Mouse (Mus musculus) liver, adult (tissue): ENCODE data around the gene Hunk.

Source experiments
- GATA4 ChIP-seq: IDR thresholded peaks from 2 replicates; pipeline ENCODE4 v1.6.1; 2014; ENCODE audit warnings: mild to moderate bottlenecking, low read length; ENCODE audit not compliant: insufficient replicate concordance

Gene Hunk

DNA sequence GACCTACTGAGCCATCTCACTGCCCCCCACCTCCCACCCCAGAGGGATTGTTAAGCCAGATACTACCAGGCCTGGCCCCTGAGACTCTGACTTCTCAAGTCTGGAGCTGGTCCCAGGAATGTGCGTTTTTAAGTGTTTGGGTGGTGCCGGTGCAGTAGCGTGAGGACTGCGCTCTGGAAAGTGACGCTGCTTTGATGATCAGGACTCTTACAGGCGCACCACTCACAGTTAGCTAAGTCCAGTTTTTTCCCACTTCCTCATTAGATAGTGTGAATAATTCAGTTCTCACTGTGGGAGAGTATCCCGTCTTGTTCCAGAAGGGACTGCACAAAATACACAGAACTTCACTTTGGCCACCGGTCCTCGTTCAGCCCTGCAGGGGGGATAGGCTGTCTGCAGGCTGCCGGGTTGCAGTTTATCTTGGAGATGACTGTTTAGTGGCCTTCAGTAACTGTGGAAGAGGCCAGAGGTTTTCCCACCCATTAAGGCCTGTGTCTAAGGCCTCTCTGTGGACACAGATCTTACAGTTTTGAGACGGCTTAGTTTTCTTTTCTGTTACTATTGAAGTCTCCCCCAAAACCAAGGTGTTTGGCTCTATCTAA, 75.6 kb downstream of the Hunk start:
- TF ChIP-seq GATA4 = no peak

DNA sequence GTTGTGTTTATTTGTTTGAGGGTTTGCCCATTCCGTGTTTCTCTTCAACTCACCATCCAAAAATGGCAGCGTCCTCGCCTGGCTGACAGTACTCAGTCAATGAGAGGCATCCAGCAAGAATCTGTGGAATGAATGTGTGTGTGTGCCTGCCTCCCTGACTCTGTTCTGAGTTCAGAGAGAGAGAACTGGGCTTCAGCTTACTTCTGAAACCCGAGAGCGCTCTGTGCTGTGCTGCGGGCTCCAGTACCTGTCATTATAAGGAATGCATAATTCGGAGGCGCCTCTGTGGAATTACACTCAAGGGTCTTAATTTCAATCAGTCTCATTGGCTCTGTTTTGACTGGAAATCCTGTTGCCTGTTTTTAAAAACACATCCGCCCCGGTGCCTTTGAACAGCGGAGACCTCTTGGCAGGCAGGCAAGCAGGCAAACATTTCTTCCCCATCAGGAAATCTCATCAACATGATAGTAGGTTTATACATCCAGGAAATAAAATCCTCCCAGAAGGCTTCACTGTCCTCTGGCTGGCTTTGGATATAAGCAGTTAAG, 77.0 kb downstream of the Hunk start:
- no peak for TF ChIP-seq GATA4

DNA sequence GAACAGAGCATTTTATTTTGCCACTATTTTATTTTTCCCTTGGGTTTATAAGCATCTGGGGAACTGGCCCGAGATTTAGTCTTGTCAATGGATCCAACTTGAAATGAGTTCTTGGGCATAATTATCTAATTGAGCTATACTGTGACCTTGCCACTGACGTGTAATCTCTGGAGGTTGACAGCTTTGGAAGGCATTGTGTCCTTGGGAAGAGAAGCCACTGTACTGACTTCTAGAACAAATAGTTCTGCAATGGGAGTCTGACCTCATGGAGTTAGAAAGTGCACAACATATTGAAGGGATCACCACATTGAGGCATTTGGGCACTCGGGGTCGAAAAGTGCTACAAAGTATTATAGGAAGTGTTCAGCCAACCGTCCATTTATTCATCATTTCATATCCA, 79.3 kb downstream of the Hunk start:
- TF ChIP-seq GATA4 = no peak

DNA sequence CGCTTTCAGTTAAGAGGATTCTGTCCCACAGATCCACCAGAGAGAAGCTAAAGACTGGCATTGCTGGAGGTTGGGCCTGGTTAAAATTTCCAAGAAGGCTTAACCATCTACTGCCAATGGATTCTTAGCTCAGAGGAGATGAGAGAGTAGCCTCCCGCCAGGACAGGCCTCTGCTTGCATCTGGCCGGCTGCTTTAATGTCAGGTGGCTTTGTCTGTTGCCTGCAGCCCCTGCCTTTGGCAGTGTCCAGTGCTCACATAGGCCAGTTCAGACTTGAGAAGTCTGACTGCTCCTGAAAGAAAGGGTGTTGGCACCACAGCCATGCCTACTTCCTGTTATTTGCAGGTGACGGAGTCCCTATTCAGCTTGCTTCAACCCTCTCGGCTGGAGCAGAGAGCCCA, 82.5 kb downstream of the Hunk start:
- no peak for TF ChIP-seq GATA4

DNA sequence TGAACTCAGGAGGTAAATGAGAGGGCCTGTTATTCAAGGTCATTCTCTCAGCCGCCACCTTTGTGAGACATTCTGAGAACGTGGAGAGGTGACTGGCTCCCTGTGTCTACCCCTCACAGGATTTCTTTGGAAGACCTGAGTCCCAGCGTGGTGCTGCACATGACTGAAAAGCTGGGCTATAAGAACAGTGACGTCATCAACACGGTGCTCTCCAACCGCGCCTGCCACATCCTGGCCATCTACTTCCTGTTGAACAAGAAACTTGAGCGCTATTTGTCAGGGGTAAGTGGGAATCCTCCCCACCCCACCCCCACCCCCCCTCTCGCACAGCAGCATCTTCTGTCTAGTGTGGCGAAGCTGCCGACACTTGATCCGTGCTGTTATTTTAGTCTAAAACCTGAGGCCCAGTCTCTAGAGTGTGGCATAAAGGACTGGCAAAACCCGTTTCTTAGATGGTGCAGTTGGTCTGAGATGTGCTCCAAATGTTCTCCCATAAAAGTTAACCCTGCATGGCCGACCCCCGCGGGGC, 90.0 kb downstream of the Hunk start:
- no peak for TF ChIP-seq GATA4

DNA sequence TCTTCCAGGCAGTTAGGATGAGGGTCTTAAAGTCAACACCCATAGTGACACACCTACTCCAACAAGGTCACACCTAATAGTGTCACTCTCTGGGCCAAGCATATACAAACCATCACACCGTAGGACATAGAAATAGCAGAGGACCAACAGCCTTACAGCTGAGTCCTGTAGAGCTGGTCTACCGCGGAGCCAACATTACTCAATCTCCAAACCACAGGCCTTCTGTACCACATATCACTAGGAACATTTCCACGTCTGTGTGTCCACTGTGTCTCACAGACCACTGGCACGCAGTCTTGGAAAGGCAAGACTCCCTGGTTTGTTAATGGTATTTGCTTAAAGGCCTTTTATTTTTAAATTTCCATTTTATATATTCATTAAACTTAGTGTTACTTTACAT, 95.8 kb downstream of the Hunk start:
- TF ChIP-seq GATA4 = no peak

DNA sequence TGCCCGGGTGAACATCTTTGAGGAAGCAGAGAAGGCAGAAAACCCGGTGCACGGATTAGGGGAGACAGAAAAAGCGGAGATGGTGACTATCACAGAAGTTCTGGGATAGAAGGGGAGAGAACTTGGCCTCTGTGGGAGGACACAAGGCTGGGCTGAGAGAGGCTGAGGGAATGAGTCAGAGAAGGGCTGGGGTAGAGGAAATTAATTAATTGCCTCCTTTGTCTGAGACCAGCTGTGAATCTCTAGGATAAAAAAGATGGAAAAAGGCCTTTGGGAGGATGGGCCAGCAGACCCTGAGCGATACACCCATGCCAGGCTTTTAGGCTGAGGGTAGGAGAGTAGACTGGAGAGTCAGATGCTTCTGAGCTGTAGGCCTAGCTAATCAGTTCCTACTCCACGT, 97.5 kb downstream of the Hunk start:
- TF ChIP-seq GATA4 = no peak

DNA sequence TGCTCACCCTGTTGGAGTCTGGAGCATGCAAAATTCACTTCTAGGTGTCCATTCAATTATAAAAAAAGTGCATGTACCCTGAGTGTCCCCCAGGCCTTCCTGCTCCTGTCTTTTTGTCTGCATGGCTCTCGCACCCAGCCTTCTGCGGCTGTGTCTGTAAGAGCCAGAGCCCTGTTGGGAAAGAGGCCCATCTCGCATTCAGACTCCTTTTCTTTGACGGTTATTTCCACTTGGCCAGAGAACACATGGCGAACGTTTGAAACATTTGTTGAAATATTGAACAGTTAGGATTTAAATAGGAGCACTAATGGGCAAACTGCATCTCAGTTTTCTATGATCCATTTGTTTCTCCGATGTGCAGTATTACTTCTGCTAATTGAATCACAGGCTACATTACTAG, 99.3 kb downstream of the Hunk start:
- TF ChIP-seq GATA4 = no peak

DNA sequence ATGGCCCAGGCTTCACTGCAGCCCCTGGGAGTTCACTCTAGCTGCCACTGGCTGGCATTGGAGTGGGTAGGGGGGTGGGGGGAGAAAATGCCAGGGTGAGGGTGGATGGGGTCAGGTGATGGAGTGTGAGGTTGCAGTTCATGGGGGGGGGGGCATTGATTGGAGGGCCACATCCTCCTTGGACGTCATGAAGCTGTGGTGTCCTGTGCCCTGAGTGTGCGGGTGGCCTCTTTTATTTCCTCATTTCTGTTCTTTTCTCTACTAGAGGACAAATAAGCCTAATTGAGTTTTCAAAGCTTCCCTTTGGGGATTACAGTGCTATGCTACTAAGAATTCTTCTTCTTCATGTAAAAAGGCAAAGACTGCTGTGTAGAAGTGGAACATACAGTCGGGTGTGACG, 99.8 kb downstream of the Hunk start:
- no peak for TF ChIP-seq GATA4

DNA sequence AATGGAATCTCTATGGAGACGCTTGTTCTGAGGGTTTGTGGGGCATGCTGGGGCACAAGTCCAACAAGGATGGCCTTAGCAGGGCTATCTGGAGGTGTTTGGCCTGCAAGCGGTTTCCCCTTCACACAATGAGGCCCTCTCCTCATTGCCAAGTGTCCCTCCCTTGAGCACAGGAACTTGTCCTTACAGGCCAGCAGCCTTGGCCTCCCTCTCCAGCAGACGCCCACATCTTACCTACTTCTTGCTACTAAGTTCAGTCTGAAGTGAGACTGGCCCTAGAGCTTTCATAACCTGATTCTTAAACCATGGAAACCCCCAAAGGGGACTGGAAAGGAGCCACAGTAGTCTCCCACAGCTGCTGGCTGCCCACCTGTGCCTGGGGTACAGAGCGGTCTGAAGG, 104.3 kb downstream of the Hunk start:
- TF ChIP-seq GATA4 = no peak

DNA sequence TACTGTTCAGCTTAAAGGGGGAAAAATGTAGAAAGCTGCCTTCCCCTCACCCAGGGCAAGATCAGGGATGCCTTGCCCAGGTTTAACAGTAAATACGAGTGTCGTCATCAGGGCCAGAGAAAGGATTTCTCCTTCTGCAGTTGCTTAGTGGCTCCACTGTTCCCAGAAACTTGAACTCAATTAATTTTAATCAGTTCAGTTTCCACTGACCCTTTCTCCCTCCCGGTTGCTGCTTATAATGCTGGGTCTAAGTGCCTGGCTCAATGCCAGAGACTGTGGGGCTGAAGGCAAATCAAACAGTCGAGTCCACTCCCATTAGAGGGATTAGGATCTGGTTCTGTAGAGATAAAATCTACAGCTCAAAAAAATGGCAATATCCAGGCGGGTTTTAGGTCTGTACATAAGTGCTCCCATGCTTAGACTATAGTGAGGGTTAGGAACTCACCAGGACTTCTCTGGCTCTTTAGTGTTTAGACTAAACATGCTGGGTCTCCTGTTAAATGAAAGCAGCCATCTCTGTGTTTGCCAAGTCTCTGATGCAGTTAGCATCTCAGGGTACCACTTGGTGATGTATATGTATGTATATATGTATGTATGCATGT, 106.2 kb downstream of the Hunk start:
- TF ChIP-seq GATA4 = no peak

DNA sequence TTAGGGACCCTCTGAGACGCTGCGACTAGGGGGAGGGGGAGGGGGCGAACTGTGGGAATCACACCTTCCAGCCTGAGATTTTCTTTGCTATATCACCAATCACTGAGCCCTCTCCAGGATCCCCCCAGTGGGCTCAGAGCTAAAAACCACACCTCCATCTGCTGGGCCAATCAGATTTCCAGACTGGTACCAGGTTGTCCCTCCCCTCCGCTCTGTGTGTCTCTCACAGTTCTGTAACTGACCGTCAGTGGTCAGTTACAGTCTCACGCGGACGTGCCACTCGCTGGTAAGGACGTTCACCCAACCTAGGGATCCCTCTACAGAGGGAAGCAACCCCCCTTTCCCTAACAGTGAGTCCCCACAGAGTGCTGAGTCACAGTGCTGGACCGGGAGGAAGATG, 111.1 kb downstream of the Hunk start:
- no peak for TF ChIP-seq GATA4

DNA sequence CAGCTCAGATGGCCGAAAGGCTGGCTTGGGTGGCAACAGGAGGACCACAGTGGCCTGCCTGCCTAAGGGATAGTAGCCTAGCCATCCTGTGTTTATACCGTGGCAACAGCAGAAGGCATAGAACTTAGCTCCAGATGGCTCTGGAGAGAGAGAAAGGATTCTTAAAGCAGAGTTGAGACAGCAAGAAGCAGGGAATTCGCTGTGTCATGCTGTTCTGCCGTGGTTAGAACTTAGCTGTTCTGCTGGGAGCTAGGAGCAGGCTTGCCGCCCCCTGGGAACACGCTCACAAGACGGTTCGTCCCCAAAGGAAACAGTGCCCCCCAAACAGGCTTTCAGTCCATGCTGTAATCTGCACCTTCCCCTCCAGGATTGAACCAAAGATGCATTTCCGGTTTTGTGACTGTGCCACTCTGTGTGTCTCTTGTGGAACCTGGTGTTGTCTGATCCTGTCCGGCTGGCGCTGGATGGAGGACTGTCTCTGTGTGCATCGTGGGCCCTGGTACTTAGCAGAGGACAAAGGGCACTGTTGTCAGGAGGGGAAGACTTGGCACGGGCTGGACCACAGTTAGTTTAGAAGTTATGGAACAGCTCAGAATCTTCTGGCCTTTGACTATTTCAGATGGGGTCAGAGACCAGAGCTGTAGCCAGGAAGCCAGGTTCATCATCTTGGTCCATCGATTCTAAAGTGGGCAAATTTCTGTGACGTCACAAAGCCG, 112.1 kb downstream of the Hunk start:
- no peak for TF ChIP-seq GATA4

DNA sequence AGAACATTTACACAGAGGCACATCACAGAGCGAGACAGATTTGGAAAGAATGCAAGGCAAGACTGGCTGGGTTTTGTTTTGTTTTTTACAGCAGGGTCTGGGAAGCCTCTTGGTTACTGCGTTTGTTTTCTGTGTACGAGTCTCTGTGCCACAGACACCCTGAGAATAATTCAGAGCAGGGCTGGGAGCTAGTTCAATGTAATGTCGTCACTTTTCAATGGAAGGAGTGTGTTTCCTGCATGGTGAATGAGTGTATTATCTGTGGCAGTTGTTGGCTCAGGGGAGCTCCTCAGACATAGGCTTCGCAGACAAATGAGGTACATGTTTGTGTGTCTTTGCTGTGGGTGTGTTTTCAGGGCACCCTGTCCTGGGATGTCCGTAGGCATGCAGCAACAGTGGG, 115.0 kb downstream of the Hunk start:
- TF ChIP-seq GATA4 = no peak

DNA sequence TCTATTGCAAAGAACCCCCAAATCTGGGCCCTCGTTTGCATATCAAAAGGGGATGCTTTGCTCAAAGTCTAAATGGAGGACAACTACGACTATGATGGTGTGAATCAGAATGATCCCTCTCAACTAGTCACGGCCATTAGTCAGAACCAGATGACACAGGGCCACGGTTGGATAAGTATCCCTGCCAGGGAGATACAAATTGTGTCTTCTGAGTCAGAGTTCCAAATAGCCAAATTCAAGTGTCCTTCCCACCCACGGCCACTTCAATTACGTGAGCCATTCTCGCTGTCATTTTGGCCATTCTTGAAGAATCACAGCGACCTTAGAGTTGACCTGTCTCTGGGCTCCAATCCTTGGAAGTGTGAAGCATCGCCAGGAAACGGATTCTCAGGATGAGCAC, 119.4 kb downstream of the Hunk start:
- TF ChIP-seq GATA4 = no peak

DNA sequence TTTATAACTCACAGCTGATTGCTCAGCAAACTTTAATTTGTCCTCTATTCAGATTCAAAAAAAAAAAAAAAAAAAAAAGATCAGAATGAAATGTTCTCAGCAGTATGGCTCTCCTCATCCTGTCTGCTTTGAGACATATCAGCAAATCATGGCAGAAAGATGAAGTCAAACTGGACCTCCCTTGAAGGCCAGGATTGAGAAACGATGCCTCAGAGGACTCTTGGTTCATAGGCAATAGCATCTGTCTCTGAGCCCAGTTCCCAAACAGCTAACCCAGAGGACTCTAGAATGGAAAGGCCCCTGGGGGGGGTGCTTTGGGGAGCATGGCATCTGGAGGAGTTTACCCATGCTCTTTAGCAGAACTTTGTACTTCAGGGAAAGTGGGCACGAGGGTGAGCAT, 119.9 kb downstream of the Hunk start:
- no peak for TF ChIP-seq GATA4
